Mouse (Mus musculus) retina, embryonic 14.5 days (tissue): ENCODE data around the gene Lbx1.

Source experiments
- DNase-seq: peaks from one replicate; pipeline ENCODE4 v3.0.0-alpha.2; 2015; ENCODE audit warnings: low spot score

Lbx1 gene

GRCm38 (mm10) chr19:45209776-45210422 is 25.7 kb downstream of the Lbx1 start:
- no peak for DNase-seq

- no peak for DNase-seq
These were observed 26.4 kb downstream of the Lbx1 start for GRCm38 (mm10) chr19:45209191-45209590.

GRCm38 (mm10) chr19:45208438-45209060 is 27.1 kb downstream of the Lbx1 start:
- DNase-seq, result no peak

- no peak for DNase-seq
These were observed 27.8 kb downstream of the Lbx1 start for GRCm38 (mm10) chr19:45207662-45208437.

GRCm38 (mm10) chr19:45207153-45207552 is 28.5 kb downstream of the Lbx1 start:
- no peak for DNase-seq

- no peak for DNase-seq
These were observed 30.1 kb downstream of the Lbx1 start for GRCm38 (mm10) chr19:45205311-45206105.

GRCm38 (mm10) chr19:45196967-45197366 is 38.6 kb downstream of the Lbx1 start:
- no peak for DNase-seq

GRCm38 (mm10) chr19:45194651-45195050 is 41.0 kb downstream of the Lbx1 start:
- no peak for DNase-seq
